Mouse (Mus musculus): ENCODE data around the gene Tapbp.
A peak's percentile ranks its signal among the peaks of the same experiment; 100 is the strongest.
"Not testable (repeated sequence)": the region's sequence is repeated elsewhere in the genome, so short reads cannot be mapped to it uniquely, and the experiment has no call there.

Tapbp gene

DNA sequence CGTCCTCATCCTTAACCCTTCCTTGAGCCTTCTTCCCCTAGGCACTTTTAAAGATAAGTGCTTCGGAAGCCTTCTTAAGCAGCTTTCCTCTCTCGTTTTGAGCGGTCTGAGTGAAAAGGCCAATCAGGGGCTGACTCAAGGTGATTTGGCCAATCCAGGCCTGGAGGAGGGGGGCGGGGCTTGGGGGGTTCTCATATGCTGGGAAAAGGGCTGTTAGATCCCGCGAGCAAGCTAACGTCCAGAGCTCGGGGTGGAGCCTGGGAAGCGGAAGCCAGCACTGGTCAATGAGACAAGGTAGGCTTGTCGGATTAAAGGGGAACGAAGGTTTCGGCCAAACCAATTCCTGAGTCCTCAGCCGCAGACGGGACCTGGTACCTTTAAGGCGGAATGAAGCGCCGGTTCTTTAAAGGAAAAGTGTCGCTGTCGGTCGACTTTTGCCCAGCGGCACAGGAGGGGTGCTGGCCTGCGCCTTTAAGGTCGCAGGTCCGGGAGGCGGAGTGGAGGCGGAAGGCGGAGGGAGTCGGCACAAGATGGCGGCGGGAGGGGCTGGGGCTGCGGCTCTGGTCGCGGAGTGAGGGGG is at the start of gene Tapbp, which contains the start of gene Zbtb22:
Gene Tapbp, plus strand, starts transcription at position 229 of the 580 bp plus-strand sequence.
Gene Zbtb22, plus strand, starts transcription at position 234 of the 580 bp plus-strand sequence.
- peak; percentile 100 for DNase-seq (ENCODE audit: low read depth, low spot score)

DNA sequence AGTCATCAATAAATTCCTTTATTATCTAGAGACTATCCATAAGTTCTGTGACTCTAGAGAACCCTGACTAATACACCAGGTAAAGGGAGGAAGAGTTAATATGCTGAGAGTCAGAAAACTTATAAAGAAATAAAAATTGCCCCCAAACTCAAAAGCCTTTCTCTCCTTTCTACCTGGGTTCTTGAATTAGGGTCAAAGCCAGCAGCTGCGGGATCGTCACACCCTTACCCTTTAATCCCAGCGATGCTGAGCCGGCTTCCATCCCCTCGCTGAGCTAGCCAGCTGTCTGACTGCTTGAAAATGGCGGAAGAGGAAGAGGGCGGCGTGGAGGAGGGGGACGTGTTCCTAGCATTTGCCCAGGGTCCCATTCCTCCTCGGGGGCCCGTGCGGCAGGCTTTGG is 42.2 kb upstream of the Tapbp start, which contains the start of gene Gm7029:
Gene Gm7029, plus strand, starts transcription at position 301 of the 400 bp plus-strand sequence.
- DNase-seq (ENCODE audit: low read depth, low spot score), result not testable (repeated sequence)

DNA sequence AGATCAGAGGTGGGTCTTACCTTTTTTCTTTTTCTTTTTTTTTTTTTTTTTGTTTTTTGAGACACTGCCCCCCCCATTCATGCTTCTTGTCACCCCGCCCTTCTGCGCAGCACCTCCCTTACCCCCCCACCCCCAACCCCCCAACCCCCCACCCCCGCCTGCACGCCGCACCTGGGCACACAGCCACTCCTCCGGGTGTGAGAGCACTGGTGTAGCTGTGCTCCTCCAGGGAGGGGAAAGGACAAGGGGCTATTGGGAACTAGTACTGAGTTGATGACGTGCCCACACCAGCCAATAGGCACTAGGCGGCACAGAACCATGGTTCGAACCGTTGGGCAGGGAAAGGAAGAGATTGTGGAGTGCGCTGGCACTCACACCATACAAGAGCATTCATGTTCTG is 41.3 kb upstream of the Tapbp start:
- DNase-seq (ENCODE audit: low read depth, low spot score), result peak; percentile 41

GRCm38 (mm10) chr17:33875797-33876196 is 39.9 kb upstream of the Tapbp start:
- peak; percentile 73 for DNase-seq (ENCODE audit: low read depth, low spot score)

GRCm38 (mm10) chr17:33884320-33884719 is 31.4 kb upstream of the Tapbp start:
- not testable (repeated sequence) for DNase-seq (ENCODE audit: low read depth, low spot score)

GRCm38 (mm10) chr17:33887802-33888201 is 27.9 kb upstream of the Tapbp start:
- not testable (repeated sequence) for DNase-seq (ENCODE audit: low read depth, low spot score)

- DNase-seq (ENCODE audit: low read depth, low spot score), result not testable (repeated sequence)
Measured at GRCm38 (mm10) chr17:33888230-33888629, 27.5 kb upstream of the Tapbp start.

- DNase-seq (ENCODE audit: low read depth, low spot score), result not testable (repeated sequence)
Measured at GRCm38 (mm10) chr17:33889941-33890532, 25.7 kb upstream of the Tapbp start.

GRCm38 (mm10) chr17:33890533-33891059 is 25.1 kb upstream of the Tapbp start, which contains the start of gene Kifc1:
Gene Kifc1, minus strand, starts transcription at chr17:33890661.
- DNase-seq (ENCODE audit: low read depth, low spot score), result peak; percentile 100

GRCm38 (mm10) chr17:33891357-33891756 is 24.3 kb upstream of the Tapbp start:
- no peak for DNase-seq (ENCODE audit: low read depth, low spot score)

- not testable (repeated sequence) for DNase-seq (ENCODE audit: low read depth, low spot score)
Measured at GRCm38 (mm10) chr17:33891892-33892291, 23.8 kb upstream of the Tapbp start.

- DNase-seq (ENCODE audit: low read depth, low spot score), result peak; percentile 93
Measured at GRCm38 (mm10) chr17:33892429-33892828, 23.3 kb upstream of the Tapbp start.

DNA sequence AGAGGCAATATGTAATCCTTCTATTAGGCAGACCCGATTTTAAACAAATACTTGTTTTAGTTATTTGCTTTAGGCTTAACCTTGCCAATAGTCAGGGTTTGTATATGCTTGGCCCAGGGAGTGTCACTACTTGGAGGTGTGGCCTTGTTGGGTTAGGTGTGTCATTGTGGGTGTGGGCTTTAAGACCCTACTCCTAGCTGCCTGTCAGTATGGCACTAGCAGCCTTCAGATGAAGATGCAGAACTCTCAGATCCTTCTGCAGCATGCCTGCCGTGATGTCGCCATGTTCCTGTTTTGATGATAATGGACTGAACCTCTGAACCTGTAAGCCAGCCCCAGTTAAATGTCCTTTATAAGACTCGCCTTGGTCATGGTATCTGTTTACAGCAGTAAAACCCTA is 22.7 kb upstream of the Tapbp start:
- DNase-seq (ENCODE audit: low read depth, low spot score), result peak; percentile 59

- peak; percentile 90 for DNase-seq (ENCODE audit: low read depth, low spot score)
Measured at GRCm38 (mm10) chr17:33897114-33897794, 18.4 kb upstream of the Tapbp start.

- DNase-seq (ENCODE audit: low read depth, low spot score), result not testable (repeated sequence)
Measured at GRCm38 (mm10) chr17:33898193-33898592, 17.5 kb upstream of the Tapbp start.

GRCm38 (mm10) chr17:33899642-33900041 is 16.1 kb upstream of the Tapbp start:
- peak; percentile 55 for DNase-seq (ENCODE audit: low read depth, low spot score)

DNA sequence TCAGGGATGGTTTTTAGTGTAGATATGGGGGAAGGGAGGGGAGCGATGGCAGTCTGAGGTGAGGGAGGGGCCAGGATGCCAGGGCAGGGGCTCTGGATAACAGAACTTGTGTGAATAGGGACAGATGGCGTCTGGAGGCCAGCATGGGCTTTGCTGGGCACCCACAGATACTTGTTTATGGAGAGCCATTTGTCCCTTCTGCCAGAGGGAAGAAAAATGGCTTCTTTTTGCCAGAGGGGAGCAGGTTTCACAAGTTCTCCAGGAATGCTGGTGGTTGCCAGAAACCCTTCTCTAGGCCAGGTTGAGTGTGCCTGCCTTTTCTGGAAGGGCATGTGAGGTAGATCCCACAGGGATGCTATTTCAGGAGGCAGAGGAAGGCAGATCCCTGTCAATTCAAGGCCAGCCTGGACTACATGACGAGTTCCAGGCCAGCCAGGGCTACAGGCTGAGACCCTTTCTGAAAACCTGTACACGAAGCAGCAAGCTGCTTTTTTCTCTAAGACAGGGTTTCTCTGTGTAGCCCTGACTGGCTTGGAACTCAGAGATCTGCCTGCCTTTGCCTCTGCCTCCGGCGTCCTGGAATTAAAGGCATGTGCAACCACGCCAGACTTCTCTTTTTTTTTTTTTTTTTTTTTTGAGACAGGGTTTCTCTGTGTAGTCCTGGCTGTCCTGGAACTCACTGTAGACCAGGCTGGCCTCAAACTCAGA is 15.3 kb upstream of the Tapbp start:
- no peak for DNase-seq (ENCODE audit: low read depth, low spot score)

GRCm38 (mm10) chr17:33900989-33901314 is 14.7 kb upstream of the Tapbp start:
- peak; percentile 85 for DNase-seq (ENCODE audit: low read depth, low spot score)

DNA sequence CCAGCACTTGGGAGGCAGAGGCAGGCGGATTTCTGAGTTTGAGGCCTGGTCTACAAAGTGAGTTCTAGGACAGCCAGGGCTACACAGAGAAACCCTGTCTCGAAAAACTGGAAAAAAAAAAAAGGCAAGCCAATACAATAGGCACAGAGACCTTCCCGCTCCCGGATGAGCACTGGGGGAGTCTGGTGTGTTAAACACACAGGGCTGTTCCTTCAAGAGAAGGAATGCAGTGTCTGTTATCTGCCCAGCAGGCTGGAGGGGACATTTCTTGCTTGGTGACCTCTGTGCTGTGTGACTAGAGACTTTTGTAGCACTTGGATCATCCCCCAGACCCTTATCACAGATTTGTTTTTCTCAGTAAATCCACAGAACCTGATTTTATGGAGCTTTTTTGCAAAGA is 14.0 kb upstream of the Tapbp start:
- DNase-seq (ENCODE audit: low read depth, low spot score), result peak; percentile 53

- no peak for DNase-seq (ENCODE audit: low read depth, low spot score)
Measured at GRCm38 (mm10) chr17:33902079-33902478, 13.6 kb upstream of the Tapbp start.

DNA sequence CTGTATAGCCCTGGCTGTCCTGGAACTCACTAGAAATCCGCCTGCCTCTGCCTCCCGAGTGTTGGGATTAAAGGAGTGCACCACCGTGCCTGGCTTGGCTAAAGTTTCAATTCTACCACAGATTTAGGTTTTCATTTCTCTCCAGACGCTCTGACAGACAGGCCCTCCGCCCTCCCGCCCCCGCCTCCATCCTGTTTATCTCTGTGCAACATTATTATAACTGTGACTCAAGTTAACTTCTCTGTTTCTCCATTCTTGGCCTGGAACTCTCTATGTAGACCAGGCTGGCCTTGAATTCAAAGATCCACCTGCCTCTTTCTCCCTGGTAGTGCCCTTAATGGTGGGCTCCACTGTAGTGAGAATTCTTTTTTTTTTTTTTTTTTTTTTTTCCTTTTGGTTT is 13.2 kb upstream of the Tapbp start:
- DNase-seq (ENCODE audit: low read depth, low spot score), result no peak
